Mouse (Mus musculus): ENCODE measurements around the gene Uspl1.
A peak's percentile ranks its signal among the peaks of the same experiment; 100 is the strongest.

Gene Uspl1

GRCm38 (mm10) chr5:149211041-149211440, 26.9 kb downstream of the Uspl1 start:
- DNase-seq (ENCODE audit: low spot score in 2 of 2), result no peak

GRCm38 (mm10) chr5:149212806-149213205, 28.7 kb downstream of the Uspl1 start:
- DNase-seq (ENCODE audit: low spot score in 2 of 2), result no peak

GRCm38 (mm10) chr5:149215540-149215939, 31.4 kb downstream of the Uspl1 start:
- no peak for DNase-seq (ENCODE audit: low spot score in 2 of 2)

- no peak for DNase-seq (ENCODE audit: low spot score in 2 of 2)
These were observed 33.6 kb downstream of the Uspl1 start for GRCm38 (mm10) chr5:149217524-149218357.

- DNase-seq (ENCODE audit: low spot score in 2 of 2), result no peak
These were observed 35.3 kb downstream of the Uspl1 start for GRCm38 (mm10) chr5:149219493-149219892.

GRCm38 (mm10) chr5:149221355-149221754, 37.2 kb downstream of the Uspl1 start:
- no peak for DNase-seq (ENCODE audit: low spot score in 2 of 2)

- DNase-seq (ENCODE audit: low spot score in 2 of 2), result no peak
These were observed 40.5 kb downstream of the Uspl1 start for GRCm38 (mm10) chr5:149224666-149225065.

GRCm38 (mm10) chr5:149228700-149229618, 44.8 kb downstream of the Uspl1 start:
- peak; percentile 99 for DNase-seq (ENCODE audit: low spot score in 2 of 2)

GRCm38 (mm10) chr5:149229619-149230339, 45.6 kb downstream of the Uspl1 start:
- no peak for DNase-seq (ENCODE audit: low spot score in 2 of 2)

- DNase-seq (ENCODE audit: low spot score in 2 of 2), result no peak
These were observed 50.9 kb downstream of the Uspl1 start for GRCm38 (mm10) chr5:149235002-149235401.

GRCm38 (mm10) chr5:149237221-149237950, 53.2 kb downstream of the Uspl1 start:
- DNase-seq (ENCODE audit: low spot score in 2 of 2), result no peak

- no peak for DNase-seq (ENCODE audit: low spot score in 2 of 2)
These were observed 58.3 kb downstream of the Uspl1 start for GRCm38 (mm10) chr5:149242467-149242866.

- no peak for DNase-seq (ENCODE audit: low spot score in 2 of 2)
These were observed 58.9 kb downstream of the Uspl1 start for GRCm38 (mm10) chr5:149243053-149243452.

GRCm38 (mm10) chr5:149245391-149245964, 61.3 kb downstream of the Uspl1 start:
- DNase-seq (ENCODE audit: low spot score in 2 of 2), result no peak

GRCm38 (mm10) chr5:149245965-149246470, 61.9 kb downstream of the Uspl1 start:
- DNase-seq (ENCODE audit: low spot score in 2 of 2), result no peak

GRCm38 (mm10) chr5:149247047-149247904, 63.1 kb downstream of the Uspl1 start:
- DNase-seq (ENCODE audit: low spot score in 2 of 2), result no peak

GRCm38 (mm10) chr5:149252303-149252702, 68.2 kb downstream of the Uspl1 start:
- DNase-seq (ENCODE audit: low spot score in 2 of 2), result no peak

- no peak for DNase-seq (ENCODE audit: low spot score in 2 of 2)
These were observed 69.3 kb downstream of the Uspl1 start for GRCm38 (mm10) chr5:149253491-149253890.

GRCm38 (mm10) chr5:149255522-149255921, 71.4 kb downstream of the Uspl1 start:
- no peak for DNase-seq (ENCODE audit: low spot score in 2 of 2)

Measured in urinary bladder, postnatal 4 days (tissue).